Mouse (Mus musculus) forebrain, embryonic 12.5 days (tissue): ENCODE data around the gene Ubap2l. TPM values are rescaled to one million over a fixed set of nuclear protein-coding genes. Genes with fewer than 3 reads are reported as not detected.

Source experiments
- ATAC-seq: fragments of 200-750 bp; cut with Nextera tagmentation; 2 replicates; pipeline ENCODE4 v1.8.0; 2017; ENCODE audit warnings: moderate TSS enrichment; ENCODE audit not compliant: low FRiP score
- H3K27ac ChIP-seq: fragments of 300-500 bp; sonication (generic); 2 replicates; pipeline ENCODE4 v1.5.1; 2016; ENCODE audit warnings: mild to moderate bottlenecking
- H3K27me3 ChIP-seq: fragments of 300-500 bp; sonication (generic); 2 replicates; pipeline ENCODE4 v1.6.1; 2016; ENCODE audit warnings: mild to moderate bottlenecking
- H3K36me3 ChIP-seq: fragments of 300-500 bp; sonication (generic); replicated peaks from 2 replicates; pipeline ENCODE4 v1.6.1; 2016; ENCODE audit warnings: mild to moderate bottlenecking
- H3K4me1 ChIP-seq: fragments of 300-500 bp; sonication (generic); 2 replicates; pipeline ENCODE4 v1.6.1; 2016
- H3K4me2 ChIP-seq: fragments of 300-500 bp; sonication (generic); 2 replicates; pipeline ENCODE4 v1.6.1; 2016; ENCODE audit warnings: mild to moderate bottlenecking, moderate library complexity
- H3K4me3 ChIP-seq: fragments of 300-500 bp; sonication (generic); replicated peaks from 2 replicates; pipeline ENCODE4 v1.5.1; 2016; ENCODE audit warnings: mild to moderate bottlenecking
- H3K9ac ChIP-seq: fragments of 300-500 bp; sonication (generic); 2 replicates; pipeline ENCODE4 v1.6.1; 2016; ENCODE audit warnings: mild to moderate bottlenecking
- H3K9me3 ChIP-seq: fragments of 300-500 bp; sonication (generic); 2 replicates; pipeline ENCODE4 v1.6.1; 2016
- WGBS: fragments of 180-500 bp; shearing (Covaris S2); methylation state at CpG from one replicate; pipeline ENCODE4 v1.1.7; 2016; 5-methylcytosine and 5-hydroxymethylcytosine counted together
- polyA plus RNA-seq: library from polyadenylated mRNA; unstranded; fragments of >200 nt; fragmentation: Nextera tagmentation; extraction: Ambion mirVana; gene quantifications from 2 replicates; pipeline ENCODE4 v1.2.1, GENCODE M21; 2016

Gene Ubap2l
- polyA plus RNA-seq, 1 experiment from 2014 or later: 205 TPM

DNA sequence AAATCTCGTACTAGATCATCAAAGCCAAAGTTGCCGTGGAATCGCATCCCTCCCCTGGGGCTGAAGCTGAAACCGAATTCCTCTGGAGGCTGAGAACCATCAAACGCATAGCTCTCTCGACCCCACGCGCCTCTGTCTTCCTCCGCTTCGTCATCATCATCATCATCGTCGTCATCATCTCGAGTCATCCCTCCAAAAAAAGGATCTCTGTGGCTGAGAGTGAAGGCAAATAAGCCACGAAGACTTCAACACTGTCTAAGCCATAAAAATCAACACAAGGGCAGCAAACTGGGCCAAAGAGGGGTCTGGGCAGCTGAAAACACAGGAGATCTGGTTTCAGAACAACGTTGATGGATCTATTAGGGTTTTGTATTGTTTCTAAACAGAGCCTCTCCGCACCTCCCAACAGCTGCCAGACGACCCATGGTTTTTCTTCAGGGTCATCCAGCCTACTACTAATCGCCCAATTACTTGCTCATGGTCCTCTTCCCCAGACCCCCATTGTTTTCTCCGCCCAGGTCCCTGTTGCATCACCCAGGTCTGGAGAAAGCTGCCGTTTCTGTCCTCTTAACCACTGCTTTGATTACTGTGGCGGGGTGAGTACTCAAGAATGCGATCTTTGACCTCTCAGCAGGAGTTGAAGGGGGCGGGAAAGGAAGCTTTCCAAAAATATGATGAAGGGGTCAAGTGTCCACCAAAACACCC, 54.5 kb downstream of the Ubap2l start:
- Histone ChIP-seq H3K4me3 (peak overlapping the region; percentile 69), H3K4me2 (peak overlapping the region; percentile 84), H3K27me3 (no peaks in the 10 kb centered on the region), H3K27ac (peak overlapping the region; percentile 90), H3K9me3 (no peaks in the 10 kb centered on the region), H3K4me1 (peaks cover 22% of the 10 kb centered on the region), H3K36me3 (peaks cover 44% of the 10 kb centered on the region), H3K9ac (peak overlapping the region; percentile 77)
- WGBS: 22% methylated on average over 23 of the region's 23 CpGs
- peak; percentile 62 for ATAC-seq

- Histone ChIP-seq H3K4me1 (peaks cover 22% of the 10 kb centered on the region), H3K4me3 (no peak overlapping the region), H3K27me3 (no peaks in the 10 kb centered on the region), H3K9ac (no peak overlapping the region), H3K4me2 (no peak overlapping the region), H3K9me3 (no peaks in the 10 kb centered on the region), H3K36me3 (peaks cover 21% of the 10 kb centered on the region), H3K27ac (no peak overlapping the region)
- WGBS: 87% methylated on average over 5 of the region's 5 CpGs
- ATAC-seq: no peak
These were observed 57.5 kb downstream of the Ubap2l start for GRCm38 (mm10) chr3:89994807-89995515.

DNA sequence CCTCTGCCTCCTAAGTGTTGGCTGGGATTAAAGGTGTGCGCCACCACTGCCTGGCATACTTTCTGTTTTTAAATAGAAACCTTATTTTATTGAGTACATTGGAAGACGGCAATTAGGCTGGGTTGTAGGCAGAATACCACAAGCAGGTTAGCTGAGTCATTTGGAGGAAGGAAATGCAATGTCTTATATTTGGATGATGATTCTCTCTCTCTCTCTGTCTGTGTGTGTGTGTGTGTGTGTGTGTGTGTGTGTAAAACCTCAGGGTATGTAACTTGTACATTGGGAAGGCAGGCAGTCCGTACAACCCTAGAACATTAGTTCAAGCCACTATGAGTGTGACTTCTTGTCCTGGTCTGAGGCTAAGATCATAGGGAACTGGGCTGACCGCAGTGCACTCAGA, 64.6 kb downstream of the Ubap2l start:
- Histone ChIP-seq H3K36me3 (no peaks in the 10 kb centered on the region), H3K4me1 (no peaks in the 10 kb centered on the region), H3K9me3 (no peaks in the 10 kb centered on the region), H3K4me3 (no peak overlapping the region), H3K4me2 (no peak overlapping the region), H3K9ac (no peak overlapping the region), H3K27ac (no peak overlapping the region), H3K27me3 (no peaks in the 10 kb centered on the region; the same call in 1 of the 2 replicates)
- no peak for ATAC-seq
- 93% methylated on average over 4 of the region's 4 CpGs for WGBS

GRCm38 (mm10) chr3:89987211-89987610, 65.2 kb downstream of the Ubap2l start:
- Histone ChIP-seq H3K9me3 (no peaks in the 10 kb centered on the region), H3K4me1 (no peaks in the 10 kb centered on the region), H3K27ac (no peak overlapping the region), H3K36me3 (no peaks in the 10 kb centered on the region), H3K4me3 (no peak overlapping the region), H3K4me2 (no peak overlapping the region), H3K9ac (no peak overlapping the region), H3K27me3 (no peaks in the 10 kb centered on the region; the same call in 1 of the 2 replicates)
- no peak for ATAC-seq
- WGBS: 53% methylated on average over 3 of the region's 3 CpGs

- no peak overlapping the region for H3K9ac ChIP-seq
- 75% methylated on average over 5 of the region's 5 CpGs for WGBS
- no peaks in the 10 kb centered on the region for H3K9me3 ChIP-seq
- no peak overlapping the region for H3K4me2 ChIP-seq
- ATAC-seq: no peak
- H3K36me3 ChIP-seq: no peaks in the 10 kb centered on the region
- no peaks in the 10 kb centered on the region for H3K4me1 ChIP-seq
- no peak overlapping the region for H3K27ac ChIP-seq
- no peak overlapping the region for H3K4me3 ChIP-seq
- no peaks in the 10 kb centered on the region; the same call in 1 of the 2 replicates for H3K27me3 ChIP-seq
These were observed 70.0 kb downstream of the Ubap2l start for GRCm38 (mm10) chr3:89982426-89982825.

DNA sequence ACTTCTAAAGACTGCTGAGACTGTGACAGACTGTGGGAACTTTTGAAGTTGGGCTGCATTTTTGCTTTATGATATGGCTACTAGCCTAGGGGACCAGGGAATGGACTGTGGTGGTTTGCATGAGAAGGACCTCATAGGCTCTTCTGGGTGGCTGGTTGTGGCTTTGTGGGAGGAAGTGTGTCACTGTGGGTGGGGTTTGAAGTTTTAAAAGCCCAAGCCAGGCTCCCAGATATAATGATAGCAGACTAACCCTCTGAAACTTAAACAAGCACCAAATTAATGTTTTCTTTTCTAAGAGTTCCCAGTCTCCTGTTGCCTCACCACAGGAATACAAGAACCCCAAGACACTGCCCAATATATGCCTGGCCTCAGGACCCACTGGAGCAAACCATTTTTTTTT, 75.6 kb downstream of the Ubap2l start:
- no peak overlapping the region for H3K4me3 ChIP-seq
- ATAC-seq: no peak

DNA sequence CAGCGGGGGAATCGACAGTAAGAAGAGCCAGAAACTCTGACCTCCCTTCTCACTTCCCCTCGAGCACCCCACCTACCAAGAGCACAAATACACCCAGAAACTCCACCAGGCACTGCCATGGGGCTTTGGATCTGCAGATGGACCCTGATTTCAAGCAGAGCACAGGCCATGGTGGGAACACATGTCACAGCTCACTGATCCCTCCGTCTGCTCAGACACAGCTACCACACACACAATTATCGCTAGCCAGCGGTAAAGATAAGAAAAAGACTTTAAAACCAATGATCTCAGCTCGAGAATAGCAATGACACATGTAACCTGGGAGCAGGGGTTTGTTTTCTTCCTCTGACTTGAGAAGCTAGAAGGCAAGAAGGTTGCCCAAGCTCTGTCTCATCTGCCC, 83.9 kb downstream of the Ubap2l start:
- no peaks in the 10 kb centered on the region for H3K27me3 ChIP-seq
- H3K4me1 ChIP-seq: peaks cover 17% of the 10 kb centered on the region
- H3K9me3 ChIP-seq: no peaks in the 10 kb centered on the region
- H3K4me3 ChIP-seq: no peak overlapping the region
- WGBS: 74% methylated on average over 7 of the region's 7 CpGs
- H3K36me3 ChIP-seq: no peaks in the 10 kb centered on the region
- no peak overlapping the region for H3K27ac ChIP-seq
- ATAC-seq: no peak
- H3K4me2 ChIP-seq: no peak overlapping the region
- H3K9ac ChIP-seq: no peak overlapping the region

More for the DNA sequence above, 75.6 kb downstream of the Ubap2l start:
- no peaks in the 10 kb centered on the region for H3K4me1 ChIP-seq
- H3K27me3 ChIP-seq: no peaks in the 10 kb centered on the region
- no peak overlapping the region for H3K9ac ChIP-seq
- no peak overlapping the region for H3K27ac ChIP-seq
- H3K36me3 ChIP-seq: no peaks in the 10 kb centered on the region
- H3K4me2 ChIP-seq: no peak overlapping the region
- no peaks in the 10 kb centered on the region for H3K9me3 ChIP-seq

DNA sequence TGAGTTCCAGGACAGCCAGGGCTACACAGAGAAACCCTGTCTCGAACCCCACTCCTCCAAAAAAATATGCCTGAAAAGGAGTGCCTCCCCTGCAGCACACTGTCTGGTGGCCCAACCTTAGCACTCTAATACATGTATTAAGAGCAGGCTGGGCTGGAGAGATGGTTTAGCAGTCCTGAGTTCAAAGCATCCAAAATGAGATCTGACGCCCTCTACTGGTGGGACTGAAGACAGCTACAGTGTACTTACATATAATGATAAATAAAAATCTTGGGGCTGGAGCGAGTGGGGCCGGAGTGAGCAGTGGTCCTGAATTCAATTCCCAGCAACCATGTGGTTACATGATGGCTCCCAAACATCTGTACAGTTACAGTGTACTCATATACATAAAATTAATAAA, 85.5 kb downstream of the Ubap2l start:
- 69% methylated on average over 4 of the region's 4 CpGs for WGBS
- Histone ChIP-seq H3K36me3 (no peaks in the 10 kb centered on the region), H3K4me1 (peaks cover 23% of the 10 kb centered on the region), H3K4me2 (no peak overlapping the region), H3K27ac (no peak overlapping the region), H3K9me3 (no peaks in the 10 kb centered on the region), H3K27me3 (no peaks in the 10 kb centered on the region), H3K4me3 (no peak overlapping the region), H3K9ac (no peak overlapping the region)
- ATAC-seq: no peak

DNA sequence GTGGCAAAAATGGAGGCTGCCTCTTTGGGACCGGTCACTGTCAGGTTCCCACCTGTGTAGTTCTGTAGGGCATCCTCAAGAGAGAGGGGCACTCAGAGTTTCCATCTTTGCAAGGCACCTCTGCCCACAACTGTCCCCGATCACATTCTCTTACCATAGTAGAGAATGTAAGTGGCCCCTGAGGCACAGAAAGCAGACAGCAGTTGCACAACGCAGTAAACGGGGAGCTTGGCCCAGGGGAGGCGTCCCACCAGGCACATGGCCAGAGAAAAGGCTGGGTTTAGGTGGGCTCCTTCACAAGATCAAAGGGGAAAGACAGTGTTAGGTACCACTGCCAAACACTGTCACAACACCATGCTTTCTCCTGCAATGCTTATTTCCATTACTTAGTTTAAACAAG, 86.5 kb downstream of the Ubap2l start:
- WGBS: 90% methylated on average over 5 of the region's 5 CpGs
- peaks cover 33% of the 10 kb centered on the region for H3K4me1 ChIP-seq
- H3K27ac ChIP-seq: no peak overlapping the region
- H3K36me3 ChIP-seq: no peaks in the 10 kb centered on the region
- no peak overlapping the region for H3K4me3 ChIP-seq
- H3K27me3 ChIP-seq: no peaks in the 10 kb centered on the region
- ATAC-seq: no peak
- no peak overlapping the region for H3K4me2 ChIP-seq
- H3K9me3 ChIP-seq: no peaks in the 10 kb centered on the region
- no peak overlapping the region for H3K9ac ChIP-seq

DNA sequence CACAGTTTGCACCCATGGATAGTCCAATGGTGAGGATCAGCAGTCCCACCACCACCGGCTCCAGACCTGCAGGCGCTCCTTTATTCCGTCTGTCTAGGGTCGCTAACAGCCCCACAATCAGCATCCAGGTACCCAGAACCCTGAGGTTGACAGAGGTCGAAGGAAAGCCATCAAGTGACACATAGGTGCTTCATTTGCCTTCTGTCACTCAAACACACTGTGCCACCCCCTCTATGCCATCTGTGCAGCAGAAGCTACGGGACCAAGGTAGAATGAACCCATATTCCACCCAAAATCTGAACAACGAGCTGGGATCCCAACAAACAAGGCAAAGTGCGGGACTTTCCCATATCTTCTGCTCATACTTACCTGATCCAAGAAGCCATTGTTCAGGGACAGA, 86.9 kb downstream of the Ubap2l start:
- Histone ChIP-seq H3K4me3 (no peak overlapping the region), H3K36me3 (no peaks in the 10 kb centered on the region), H3K27ac (no peak overlapping the region), H3K9ac (no peak overlapping the region), H3K4me2 (no peak overlapping the region), H3K9me3 (no peaks in the 10 kb centered on the region), H3K27me3 (no peaks in the 10 kb centered on the region), H3K4me1 (peaks cover 37% of the 10 kb centered on the region)
- WGBS: 94% methylated on average over 8 of the region's 8 CpGs
- no peak for ATAC-seq

DNA sequence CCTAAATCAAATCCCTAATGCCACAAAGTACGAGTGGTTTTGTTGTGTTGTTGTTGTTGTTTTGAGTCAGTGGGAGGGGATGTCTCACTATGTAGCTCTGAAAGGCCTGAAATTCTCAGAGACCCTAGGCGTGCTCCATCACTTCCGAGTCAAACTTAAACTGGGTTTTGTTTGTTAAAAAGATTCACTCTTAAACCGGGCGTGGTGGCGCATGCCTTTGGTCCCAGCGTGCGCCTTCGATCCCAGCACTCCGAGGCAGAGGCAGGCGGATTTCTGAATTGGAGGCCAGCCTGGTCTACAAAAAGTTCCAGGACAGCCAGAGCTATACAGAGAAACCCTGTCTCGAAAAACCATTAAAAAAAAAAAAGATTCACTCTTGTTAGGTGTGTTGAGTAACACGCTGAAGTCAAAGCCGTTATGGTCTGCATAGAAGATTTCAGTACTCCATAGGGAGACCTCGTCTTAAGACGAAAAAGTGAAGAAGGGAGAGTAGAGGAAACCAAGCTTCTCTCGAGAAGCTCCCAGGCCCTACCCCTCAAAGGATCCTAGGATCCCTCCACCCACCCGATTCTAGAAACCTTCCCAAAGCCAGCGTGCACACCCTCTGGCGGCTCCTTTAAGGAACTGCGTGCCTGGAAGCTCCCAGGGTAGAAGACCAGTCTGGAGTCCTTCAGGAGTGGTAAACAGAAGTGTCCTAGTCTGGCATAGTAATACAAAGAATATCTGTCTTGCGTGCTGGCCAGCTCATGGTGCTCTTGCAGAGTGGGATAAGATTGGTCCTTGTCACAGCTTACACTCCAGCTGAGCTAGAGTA, 88.3 kb downstream of the Ubap2l start:
- H3K4me1 ChIP-seq: peaks cover 52% of the 10 kb centered on the region

DNA sequence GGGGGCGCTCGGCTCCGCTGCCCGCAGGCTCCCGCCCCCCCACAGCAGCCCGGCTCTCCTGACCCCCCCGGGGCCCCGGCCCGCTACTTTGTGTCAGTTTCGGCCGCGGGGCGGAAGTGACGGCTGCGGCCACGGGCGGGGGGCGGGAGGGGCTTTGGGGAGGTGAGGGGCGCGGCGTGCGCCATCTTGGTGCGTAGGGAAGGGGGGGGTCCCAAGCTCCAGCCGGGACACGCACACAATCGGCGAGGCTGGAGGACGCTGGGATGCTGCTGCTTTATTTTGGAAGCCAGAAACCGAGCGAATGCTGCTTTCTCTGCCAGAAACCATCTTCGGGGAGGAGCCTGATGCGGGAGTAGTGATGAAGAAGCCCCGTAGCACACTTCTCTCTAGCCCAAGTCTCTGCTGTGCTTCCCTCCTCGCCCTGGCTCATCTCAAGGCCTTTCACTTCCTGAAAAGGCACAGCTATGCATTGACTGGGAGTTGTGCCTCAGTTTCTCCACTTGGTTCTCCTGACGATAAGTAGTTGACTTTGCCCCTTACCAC, 89.1 kb downstream of the Ubap2l start, which contains the start of gene Atp8b2:
Gene Atp8b2, minus strand, starts transcription at position 288 of the 543 bp plus-strand sequence.
- Histone ChIP-seq H3K9me3 (no peaks in the 10 kb centered on the region), H3K27ac (peak within 1 kb of the TSS; percentile 94), H3K4me1 (peaks cover 58% of the 10 kb centered on the region), H3K4me2 (peak within 1 kb of the TSS; percentile 97), H3K36me3 (peaks cover 11% of the 10 kb centered on the region), H3K9ac (peak within 1 kb of the TSS; percentile 97), H3K27me3 (no peaks in the 10 kb centered on the region), H3K4me3 (peak within 1 kb of the TSS; percentile 97)
- ATAC-seq: peak; percentile 71
- 0% methylated on average over 25 of the region's 35 CpGs for WGBS

More for the DNA sequence above, 88.3 kb downstream of the Ubap2l start:
- H3K9me3 ChIP-seq: no peaks in the 10 kb centered on the region
- 0 out of 2 replicates have a peak, but pooled peaks have one; percentile 2 for ATAC-seq
- no peaks in the 10 kb centered on the region for H3K27me3 ChIP-seq
- H3K9ac ChIP-seq: peak overlapping the region; percentile 97
- peak overlapping the region; percentile 97 for H3K4me2 ChIP-seq
- WGBS: 34% methylated on average over 22 of the region's 22 CpGs
- H3K36me3 ChIP-seq: 0 out of 2 replicates have a peak, but pooled peaks cover 5% of the 10 kb centered on the region
- H3K27ac ChIP-seq: peak overlapping the region; percentile 94
- peak overlapping the region; percentile 97 for H3K4me3 ChIP-seq
